Mouse (Mus musculus) thymus, postnatal 10 days (tissue): Measurements from ENCODE around the gene Flcn.
"Not testable (repeated sequence)": the region's sequence is repeated elsewhere in the genome, so short reads cannot be mapped to it uniquely, and the experiment has no call there.

Source experiments
- DNase-seq, 2 experiments: peaks; one replicate each; pipeline ENCODE4 v3.0.0; 2021; ENCODE audit warnings: low spot score in 2 of 2

Gene Flcn

DNA sequence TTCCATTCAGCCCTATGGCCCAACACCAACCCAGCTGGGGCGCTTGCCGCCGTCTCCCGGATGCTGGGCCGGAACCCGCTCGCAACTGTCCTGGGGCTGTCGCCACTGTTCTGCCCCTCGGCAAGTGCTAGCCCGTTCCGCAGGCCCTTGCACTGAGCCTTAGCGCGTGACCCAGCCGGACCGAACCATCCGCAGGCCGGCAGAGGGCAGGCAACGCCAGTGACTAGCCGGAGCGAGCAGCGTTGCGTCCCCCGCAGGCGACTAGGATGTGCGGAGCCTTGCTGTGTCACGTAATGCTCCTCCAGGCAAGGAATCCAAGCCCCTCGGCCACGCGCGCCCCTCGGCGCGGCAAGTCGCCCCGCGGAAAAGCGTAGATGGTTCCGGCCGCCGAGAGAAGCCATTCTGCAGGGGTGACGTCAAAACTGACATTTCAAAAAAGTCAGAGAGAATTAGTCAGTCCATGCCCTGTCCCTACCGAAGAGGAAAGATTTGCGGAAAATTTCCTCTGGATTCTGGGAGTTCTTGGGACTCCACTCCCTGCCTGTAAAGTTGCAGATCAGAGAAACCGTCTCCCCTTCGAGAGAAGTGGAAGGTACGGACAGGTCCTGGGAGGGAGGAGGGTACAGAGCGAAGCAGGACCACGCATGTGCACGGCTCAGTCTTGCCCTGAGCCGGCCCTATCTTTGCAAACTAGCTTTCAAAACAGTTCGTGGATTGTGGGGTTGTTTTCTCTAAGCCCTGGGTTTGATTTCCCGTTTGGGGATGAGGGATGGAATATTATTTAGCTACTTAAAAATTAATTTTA is at the start of gene Flcn:
Flcn (minus strand) TSS at position 347 of the 805 bp plus-strand sequence.
- peak; percentile 64 to 72 for DNase-seq

DNA sequence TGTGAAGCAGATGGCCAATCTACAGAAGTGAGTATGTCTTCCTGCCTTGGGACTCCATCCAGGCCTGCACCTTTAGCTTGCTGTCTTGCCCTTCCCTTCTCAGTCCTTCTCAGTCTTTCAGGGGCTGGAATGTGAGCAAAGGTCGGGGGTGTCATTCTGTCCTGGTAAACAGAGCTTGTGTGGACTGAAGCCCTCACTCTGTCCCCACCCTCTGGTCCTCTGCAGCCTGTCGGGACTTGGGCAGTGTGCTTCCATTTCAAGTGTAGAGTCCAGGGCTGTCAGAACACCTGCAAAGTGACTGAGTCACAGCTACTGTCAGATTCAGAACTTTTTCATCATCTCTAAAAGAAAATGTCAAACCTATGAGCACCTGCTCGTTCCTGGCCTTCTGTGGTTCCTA is 43.0 kb upstream of the Flcn start:
- DNase-seq, result no peak

DNA sequence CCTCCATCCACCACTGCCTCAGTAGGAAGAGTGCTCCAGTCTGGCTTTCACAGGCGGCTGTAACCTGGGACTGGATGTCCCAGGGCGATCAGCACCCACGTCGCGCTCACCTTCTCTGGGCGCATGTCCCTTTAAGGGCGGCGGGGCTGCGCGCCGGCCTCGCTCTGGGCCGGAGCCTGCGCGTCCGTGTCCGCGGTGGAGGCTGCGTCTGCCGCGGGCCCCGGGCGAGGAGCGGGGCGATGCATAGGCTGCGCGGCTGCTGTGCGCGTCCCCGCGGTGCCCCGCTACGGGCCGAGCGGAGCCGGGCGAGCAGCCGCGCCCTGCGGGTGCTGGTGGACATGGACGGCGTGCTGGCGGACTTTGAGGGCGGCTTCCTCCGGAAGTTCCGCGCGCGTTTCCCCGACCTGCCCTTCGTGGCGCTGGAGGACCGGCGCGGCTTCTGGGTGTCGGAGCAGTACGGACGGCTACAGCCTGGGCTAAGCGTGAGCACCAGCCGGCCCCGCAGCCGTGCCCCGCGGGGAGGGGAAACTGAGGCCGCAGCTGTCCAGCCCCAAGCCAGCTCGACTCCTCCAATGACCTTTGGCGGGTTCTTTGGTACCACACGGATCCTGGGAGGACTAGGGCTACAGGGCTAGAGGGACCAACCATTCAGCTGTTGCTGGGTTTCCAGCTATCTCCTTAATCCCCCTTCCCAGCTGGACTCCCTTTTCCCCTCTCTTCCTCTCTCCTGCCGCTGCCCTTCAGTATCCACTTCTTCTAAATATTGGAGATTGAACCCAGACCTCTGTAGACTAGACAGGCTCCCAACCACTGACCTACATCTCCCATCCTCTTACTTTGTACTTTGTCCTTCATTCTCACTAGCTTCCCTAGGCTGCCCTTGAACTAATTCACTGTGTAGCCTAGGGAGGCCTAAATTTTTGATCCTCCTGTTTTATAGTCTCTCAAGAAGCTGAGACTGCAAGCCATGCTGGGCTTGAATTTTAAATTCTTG is 38.4 kb upstream of the Flcn start:
- DNase-seq, result peak; percentile 23 to 61

DNA sequence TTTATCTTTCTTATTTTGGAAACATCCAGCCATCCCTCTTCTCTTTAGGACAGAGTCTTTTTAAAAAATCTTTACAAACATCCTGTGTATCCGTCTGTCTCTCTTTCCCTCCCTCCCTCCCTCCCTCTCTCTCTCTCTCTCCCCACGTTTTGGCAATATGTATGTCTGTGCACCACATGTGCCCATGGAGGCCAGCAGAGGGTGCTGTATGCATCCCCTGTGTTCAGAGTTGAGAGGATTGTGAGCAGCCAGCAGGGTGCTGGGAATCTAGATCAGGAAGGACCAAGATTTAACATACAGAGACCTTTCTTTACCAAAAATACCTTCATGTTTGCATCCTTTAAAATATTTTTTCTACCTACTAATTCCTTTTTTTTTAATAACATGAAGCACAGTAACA is 37.3 kb upstream of the Flcn start:
- peak; percentile 43 to 58 for DNase-seq

DNA sequence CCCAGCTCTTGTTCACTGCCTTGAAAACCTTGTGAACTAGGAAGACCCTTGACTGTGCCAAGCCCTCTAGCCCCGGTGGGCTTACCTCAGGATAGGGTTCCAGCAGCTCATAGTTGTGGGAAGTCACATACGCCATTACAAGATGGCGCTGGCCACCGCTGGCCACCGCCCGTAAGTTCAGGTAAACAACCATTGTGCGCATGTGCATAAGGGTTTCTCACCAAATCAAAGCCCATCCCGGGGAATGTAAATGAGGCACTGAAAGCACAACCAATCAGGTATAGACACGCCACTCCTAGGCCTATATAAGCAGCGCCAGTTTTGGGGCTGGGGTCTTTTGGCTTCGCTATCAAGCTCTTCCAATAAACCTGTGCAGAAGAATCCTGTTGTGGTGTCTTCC is 36.5 kb upstream of the Flcn start:
- DNase-seq, result no peak

DNA sequence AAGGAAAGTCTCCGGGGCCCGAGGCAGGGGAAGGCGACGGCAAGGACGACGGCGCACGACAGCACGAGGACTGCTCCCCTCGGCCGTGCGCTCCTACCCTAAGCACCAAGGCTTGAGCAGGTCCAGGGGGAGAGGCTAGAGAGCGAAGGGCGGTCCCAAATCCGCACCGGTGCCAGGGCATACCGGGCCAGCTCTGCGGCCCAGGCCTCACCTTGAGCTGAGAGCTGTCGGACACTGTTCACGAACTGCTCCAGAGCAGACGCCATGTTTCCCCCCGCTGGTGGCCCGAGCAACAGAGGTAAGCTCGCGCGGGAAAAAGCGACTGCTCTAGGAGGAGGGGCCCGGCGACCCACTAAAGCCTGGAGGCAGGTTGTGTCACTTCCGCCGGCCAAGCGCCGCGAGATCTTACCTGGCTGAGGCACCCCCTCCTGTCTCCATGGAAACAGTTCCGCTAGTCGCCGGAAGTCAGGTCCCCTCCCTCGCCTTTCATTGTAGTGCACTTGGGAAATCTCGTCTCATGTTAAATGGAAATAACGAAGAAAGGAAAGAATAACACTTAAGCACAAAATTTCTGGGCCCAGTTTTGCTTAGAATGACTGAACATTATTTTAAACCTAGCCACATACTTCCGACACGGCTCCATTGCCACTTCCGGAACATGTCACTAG is 29.8 kb upstream of the Flcn start, which contains the start of gene Cops3:
Cops3 (minus strand) TSS at position 380 of the 668 bp plus-strand sequence.
- peak; percentile 96 for DNase-seq

DNA sequence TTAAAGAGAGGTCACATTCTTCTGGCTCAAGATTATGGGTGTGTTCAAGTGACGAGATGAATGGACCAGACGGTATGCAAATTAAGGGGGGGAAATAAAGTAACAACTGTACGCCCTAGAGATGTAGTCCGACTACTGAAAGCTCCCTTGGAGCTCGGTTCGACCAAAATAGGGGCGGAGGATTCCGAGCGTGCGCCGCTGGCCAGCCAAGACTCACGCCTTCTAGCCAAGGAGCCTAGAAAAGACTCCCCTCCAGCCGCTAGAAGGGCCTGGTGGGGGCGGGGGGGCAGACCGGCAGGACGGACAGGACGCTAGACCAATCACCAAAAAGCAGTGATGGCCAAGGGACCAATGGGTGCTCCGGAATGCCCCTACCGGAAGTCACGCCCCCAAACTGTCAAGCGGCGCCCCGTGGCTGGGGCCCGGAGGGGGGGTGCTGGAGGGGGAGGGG is 29.2 kb upstream of the Flcn start, which contains the start of gene Nt5m:
Nt5m (plus strand) TSS at position 440 of the 451 bp plus-strand sequence.
- DNase-seq, result peak; percentile 93 to 95

DNA sequence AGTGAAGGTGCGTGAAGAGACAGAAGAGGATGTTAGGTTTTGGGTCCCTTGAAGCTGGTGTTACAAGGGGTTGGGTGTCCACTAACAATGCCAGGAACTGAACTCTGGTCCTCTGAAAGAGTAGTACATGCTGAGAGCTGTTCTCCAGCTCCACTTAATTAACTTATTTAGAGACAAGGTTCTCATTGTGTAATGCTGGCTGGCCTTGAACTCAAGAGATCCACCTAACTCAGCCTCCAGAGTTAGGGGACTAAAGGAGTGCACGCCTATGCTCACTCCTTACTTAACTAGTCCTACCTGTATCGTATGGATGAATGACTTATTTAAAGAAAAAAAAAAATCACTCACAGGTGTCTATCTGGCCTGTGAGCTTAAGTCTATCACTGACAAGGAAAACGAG is 28.6 kb upstream of the Flcn start:
- DNase-seq, result no peak

DNA sequence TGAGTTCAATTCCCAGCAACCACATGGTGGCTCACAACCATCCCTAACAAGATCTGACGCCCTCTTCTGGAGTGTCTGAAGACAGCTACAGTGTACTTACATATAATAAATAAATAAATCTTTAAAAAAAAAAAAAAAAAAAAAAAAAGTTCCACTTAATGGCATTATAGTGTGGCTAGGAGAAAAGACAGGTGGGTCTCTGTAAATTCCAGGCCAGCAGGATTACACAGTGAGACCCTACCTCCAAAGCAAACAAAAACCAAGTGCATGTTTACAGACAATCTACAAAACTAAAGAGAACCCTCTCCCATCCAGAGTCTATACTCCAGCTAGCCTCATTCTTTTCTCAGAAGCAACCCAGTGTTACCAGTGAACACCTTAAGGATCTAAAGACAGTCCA is 28.0 kb upstream of the Flcn start:
- DNase-seq, result not testable (repeated sequence)

DNA sequence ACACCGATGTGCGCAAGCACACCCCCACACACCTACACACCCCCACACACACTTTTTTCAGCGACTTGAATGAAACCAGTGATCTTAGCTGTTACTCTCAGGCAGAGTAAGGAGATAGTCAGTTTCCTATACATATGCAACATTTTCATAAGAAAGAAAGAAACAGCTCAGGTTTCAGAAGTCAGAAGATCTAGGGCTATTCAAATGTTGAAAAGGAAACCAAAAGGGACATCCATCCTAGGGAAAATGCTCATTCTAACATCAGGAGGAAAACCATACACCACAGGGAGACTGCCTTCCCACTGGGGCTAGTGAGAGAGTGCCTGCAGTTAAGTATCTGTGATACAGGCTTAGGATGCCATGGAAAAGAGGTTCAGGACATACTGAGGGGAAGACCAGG is 11.8 kb upstream of the Flcn start:
- DNase-seq, result no peak

DNA sequence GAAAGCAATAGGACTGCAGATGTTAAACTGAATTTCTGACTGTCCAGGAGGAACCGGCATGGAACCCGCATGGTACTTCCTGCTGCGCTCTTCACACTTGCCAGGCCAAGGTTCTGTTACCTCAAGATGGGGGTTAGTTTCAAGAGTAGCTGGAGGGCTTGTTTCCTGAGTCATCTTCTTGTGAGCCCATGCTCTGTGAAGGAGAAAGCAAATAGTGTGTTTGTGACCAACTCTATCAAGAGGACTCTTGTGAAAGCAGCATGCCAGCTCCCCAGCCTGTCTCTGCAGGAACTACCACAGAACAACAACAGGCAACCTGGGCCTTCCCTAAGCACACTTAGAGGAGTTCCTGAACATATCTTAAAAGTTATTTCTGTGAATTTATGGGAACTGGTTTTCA is 8.1 kb upstream of the Flcn start:
- DNase-seq, result no peak

DNA sequence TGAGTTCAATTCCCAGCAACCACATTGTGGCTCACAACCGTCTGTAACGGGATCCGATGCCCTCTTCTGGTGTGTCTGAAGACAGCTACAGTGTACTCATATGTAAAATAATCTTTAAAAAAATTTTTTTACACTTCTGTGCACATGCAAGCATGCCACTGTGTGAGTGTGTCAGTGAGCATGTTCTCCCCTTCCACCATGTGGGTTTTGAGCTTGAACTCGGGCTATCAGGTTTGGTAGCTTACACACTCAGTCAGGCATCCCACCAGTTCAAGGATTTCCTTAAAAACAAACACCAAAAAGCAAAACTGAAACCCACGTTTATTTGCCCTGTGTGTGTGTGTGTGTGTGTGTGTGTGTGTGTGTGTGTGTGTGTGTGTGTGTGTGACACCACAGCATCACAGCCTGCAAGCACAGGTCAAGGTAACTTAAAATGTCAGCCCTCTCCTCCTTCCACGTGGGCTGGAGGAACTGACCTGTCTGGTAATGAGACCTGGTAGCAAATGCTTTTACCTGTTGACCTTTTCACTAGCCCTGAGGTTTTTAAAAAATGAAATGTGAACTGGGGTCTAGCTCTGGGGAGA is 5.8 kb upstream of the Flcn start:
- DNase-seq, result no peak

DNA sequence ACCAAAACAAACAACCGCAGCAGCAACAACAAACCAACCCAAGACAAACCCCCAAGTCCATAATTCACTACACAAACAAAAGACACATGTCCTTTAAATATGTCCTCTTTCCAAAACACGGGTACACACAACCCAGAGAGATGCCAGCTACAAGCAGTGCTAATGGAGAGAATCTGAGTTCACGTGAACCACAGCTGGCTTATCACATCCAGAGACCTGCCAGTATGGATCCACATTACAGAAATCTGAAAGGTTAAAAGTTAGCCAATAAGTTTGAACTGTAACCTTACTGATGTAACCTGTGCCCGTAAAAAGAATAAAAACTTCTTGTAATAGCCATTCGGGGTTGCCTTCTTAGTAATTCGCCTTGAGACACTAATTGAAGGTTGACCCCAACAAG is 5.1 kb upstream of the Flcn start:
- no peak for DNase-seq

DNA sequence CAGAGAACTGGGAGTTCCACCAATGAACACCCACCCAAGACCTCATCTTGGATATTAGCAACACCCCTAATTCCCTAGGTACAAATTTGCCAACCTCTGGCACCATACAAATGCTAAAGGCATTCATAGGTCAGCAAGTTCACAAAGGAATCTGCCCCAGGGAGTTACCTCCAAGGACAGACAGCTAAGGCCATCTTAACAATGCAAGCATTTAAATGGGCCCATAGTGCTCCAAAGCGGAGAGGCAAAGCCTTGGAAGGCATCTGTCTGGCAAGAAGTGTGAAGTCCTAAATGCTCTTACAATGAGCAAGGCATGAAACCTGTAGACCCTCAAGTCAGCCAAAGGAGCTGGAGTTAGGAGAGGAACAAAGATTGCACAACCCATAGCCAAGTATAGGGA is 4.5 kb upstream of the Flcn start:
- DNase-seq, result no peak

DNA sequence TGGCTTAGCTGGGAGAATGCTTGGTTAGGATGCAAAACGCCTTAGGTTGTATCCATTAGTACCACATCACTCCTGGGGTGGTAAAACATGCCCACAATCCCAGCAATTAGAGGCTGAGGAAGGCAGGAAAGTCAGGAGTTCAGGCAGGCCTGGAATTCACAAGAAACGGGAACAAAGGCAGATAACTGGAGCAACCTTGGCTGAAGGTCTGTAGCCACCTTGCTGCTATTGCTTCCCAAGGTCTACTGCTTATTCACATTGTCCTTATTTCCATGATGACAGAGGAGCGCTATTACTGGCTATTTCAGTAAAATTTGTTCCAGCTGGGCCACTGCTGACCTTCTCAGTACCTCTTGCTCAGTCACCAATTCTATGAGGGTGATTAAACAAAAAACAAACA is 3.5 kb upstream of the Flcn start:
- no peak for DNase-seq

DNA sequence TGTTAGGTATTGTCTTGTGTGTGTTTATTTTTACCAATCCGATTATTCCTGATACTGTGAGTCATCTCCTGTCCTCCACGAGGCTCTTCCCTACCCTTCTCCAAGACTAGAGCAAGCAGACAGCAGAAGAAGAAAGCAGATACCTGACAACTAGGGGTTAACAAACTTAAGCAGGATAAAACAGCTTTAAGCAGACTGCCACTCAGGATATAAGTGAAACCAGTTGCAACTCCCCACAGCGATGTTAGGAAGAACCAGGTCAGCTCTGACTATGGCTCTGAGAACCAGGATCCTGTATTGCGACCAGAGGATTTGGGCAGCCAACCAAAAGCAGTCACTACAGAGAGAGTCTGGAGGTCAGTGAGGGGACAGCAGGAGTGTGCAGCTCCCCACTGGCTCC is 1.4 kb upstream of the Flcn start:
- no peak for DNase-seq

DNA sequence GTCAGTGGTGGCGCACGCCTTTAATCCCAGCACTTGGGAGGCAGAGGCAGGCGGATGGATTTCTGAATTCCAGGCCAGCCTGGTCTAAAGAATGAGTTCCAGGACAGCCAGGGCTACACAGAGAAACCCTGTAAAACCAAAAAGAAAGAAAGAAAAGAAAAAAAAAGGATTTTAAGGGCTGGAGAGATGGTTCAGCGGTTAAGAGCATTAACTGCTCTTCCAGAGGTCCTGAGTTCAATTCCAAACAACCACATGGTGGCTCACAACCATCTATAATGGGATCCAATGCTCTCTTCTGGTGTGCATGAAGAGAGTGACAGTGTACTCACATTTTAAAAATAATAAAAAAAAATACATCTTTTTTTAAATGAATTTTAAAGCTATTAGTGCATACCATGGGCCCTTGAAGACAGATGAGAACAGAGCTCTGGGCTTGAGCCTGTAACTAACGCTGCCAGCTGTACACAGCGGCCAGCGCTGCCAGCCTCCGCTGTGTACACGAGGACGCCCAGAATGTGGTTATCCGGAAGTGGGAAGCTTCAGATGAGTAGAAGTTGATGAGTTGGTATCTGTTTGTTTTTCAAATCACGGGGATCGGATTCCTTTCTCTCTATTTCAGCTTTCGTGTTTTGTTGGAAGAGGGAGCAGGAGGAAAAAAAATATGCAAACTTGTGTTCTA is 803 bp upstream of the Flcn start:
- no peak for DNase-seq

DNA sequence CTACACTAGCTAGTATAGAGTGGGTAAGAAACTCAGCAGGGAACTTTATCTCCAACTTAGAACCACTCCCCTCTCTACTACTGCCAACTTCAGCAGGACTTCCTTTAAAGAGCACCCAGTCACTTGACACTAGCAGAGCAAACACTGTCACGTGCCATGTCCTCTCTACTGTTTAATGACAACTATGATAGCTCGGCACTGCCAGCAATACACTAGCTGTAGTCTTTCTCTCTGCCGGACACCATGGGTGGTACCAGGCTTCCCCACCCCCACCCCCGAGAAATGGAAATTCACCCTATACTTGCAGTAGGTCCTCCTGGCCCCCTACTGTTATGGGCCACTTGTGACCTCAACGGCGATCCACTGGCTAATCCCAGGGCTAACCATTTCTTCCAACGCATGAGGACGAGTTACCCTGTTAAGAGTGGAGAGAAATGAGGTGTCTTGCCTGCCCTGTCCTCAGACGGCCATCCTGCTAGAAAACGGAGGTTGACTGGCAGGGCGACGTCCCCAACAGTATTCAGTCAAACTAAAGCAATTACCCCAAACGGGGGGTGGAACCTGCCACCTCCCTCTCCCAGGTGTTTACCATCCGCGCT is 646 bp downstream of the Flcn start:
- no peak for DNase-seq

DNA sequence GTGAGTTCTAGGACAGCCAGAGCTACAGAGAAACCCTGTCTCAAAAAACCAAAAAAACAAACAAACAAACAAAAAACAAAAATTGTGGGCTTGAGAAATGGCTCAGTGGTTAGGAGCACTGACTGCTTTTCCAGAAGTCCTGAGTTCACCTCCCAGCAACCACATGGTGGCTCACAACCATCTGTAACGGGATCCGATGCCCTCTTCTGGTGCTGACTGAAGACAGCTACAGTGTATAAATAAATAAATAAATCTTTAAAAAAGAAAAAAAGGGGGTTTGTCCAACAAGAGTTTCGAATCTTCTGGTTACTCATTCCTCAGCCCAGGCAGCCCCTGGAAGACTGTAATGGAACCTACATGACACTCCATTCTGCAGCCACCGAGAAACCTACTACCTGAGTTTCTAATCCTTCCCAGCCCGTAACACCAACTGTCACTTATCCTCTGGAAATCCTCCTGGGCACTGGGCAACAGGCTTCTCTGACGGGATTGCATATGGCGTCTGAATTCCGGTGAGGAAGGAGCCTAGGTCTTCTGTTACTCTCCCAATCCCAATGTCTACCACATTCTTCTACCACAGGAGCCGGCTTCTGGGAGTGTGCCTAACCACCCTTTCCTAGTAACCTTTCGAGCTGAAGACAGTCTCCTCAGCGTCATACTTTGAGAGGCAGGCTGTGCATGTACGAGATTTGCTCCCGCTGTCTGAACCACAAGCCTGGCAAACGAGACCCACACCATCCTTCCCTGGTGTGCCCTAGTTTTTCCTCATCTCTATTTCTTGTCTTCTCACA is 1.5 kb downstream of the Flcn start:
- no peak for DNase-seq

DNA sequence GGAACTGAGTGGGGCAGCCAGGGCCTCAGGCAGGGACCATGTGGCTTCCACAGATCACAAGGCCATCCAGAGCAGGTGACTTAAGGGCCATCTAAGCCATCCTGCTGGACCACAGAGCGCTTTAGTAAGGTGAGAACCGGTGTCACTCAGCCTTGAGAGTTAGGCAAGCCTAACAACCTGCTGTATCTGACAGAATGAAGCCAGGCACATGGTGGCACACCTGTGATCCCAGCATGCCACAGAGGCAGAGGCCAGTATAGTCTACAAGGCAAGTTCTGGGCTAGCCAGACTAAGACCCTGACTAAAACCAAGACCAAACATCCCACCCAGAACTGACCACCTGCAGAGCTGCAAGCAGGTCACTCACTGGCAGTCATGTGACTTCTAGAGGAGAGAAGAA is 4.2 kb downstream of the Flcn start:
- no peak for DNase-seq
